Mouse (Mus musculus) urinary bladder, postnatal 4 days (tissue): ENCODE measurements around the gene Lcp1.

Source experiments
- DNase-seq, 2 experiments: peaks; one replicate each; pipeline ENCODE4 v3.0.0; 2021 to 2022; ENCODE audit warnings: low spot score in 2 of 2

Lcp1 gene

DNA sequence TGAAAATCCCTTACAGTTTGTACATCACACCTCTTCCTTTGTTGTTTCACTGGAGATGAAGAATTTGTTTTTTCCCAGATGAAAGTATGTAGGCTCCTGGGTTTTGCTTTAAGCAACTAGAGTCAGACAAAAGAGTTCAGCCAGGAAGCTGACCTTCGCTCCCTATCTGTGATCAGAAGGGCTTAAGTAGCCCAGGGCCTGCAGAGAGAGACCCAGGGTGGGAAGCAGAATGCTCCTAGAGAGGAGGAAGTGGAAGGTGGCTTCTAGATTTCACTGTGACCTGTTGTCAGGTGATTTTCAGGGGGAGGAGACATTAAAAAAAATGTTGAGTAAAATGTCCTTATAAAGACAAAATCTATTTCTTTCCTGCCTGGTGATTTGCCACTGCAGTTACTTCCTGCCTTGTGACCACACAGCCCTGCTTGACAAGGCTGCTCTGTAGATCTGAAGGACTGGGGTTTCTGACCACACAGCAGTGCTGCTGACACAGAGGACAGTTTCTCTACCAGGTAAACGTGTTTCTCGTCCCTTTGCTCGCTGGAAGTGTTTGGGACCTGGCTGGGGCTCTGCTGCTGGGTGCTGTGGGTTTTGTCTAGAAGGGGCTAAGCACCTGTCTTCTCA, 45.6 kb downstream of the Lcp1 start:
- DNase-seq: no peak

DNA sequence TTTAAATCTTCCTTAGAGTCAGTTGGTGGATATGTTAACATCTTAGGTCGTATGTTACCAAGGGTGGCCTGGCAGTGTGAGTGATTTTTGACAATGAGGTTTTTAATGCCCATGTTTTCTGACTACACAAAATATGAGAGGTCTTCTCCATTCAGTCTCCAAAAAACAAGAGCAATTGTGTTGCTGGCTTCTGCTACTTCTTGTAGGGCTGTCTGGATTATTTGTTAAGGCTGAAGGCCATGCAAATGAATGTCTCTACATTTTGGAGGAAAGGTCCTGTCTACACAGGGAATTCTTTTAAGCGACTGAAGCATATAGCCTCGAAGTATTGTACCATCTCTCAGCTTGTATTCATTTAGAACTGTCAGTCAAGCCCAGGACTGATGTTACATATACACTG, 46.5 kb downstream of the Lcp1 start:
- DNase-seq: no peak

DNA sequence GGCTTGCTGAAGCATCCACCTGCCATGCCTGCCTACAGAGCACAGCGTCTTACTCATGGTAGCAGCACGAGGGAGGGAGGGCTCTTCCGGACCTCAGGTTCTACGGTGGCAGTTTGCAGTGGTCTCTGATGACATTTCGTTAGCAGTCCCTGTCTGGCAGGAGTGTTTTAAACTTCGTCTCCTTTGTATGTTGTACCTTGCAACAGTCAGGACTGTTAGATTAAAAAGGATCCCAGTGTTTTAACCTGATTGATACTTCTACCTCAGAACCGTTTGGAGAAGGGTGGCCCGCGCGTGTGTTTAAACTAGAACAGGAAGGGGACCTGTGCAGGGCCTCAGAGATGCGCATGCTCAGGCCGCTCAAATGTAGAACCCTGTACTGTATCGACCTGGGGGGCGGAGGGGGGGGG, 47.5 kb downstream of the Lcp1 start:
- DNase-seq: no peak

DNA sequence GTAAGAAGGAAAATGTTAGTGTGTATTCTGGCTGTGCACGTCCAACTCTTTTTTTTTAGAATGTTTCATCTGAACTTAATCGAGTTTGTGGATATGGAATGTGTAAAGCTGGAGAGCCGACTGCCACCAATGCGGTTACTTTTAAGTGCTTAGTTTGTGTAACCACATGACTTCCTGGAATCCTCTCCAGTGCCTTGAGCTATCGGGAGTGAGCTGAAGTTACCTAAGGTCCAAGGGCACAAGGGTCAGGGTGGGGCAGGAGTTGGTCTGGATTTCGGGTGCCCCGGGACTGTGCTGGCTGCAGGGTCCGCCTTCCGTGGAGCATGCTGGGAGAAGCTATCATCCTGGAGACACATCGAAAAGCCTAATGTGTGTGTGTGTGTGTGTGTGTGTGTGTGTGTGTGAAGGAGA, 47.9 kb downstream of the Lcp1 start:
- no peak for DNase-seq

DNA sequence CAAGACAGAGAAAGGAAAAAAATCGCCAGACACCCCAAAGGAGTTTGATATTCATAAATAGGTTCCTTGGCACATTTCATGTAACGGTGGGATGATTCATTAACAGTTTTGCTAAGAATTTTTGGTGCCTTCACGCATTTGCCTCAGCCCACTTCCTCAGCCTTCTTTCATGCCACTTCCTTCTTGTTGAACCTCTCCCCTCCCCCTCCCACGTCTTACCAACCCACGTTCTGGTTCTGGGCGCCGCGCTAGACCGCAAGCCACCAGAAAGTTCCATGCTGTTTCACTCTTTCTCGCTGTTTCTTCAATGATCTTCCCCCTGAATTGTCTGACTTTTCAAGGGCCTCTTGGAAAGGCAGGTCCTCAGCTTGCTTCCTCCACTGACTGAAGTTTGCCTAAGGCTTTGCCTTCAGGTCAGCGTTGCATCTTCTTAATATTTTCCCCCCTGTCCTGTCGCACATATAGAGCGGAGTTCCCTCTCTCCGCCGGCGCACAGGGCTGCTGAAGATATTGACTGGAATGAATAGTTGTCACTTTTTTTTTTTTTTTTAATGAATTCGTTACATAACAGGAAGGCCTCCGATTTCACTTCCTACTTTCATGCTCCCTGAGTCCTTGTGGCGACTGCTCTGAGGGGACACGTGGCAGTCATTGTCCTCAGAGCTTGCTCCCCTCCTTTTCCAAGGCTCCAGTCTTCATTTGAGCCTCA, 48.5 kb downstream of the Lcp1 start:
- DNase-seq: no peak

DNA sequence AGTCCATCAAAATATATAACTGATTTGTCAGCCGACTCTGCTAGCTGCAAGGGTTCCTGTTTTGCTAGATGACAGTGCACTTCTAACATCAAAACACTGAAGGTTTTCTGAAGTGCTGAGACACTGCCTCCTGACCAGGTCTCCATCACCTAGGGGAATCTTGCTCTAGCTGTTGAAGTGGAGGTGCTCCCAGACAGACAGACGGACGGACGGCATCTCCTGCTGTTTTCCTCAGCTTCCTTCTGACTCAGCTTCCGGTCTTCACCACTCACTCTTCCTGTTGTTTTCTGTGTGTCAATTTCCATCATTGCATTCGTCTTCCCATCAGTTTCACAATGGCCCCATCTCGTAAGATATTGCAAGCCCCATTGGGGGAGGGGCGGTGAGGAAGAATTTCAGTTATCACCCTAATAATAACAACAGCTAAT, 49.7 kb downstream of the Lcp1 start:
- DNase-seq: no peak

DNA sequence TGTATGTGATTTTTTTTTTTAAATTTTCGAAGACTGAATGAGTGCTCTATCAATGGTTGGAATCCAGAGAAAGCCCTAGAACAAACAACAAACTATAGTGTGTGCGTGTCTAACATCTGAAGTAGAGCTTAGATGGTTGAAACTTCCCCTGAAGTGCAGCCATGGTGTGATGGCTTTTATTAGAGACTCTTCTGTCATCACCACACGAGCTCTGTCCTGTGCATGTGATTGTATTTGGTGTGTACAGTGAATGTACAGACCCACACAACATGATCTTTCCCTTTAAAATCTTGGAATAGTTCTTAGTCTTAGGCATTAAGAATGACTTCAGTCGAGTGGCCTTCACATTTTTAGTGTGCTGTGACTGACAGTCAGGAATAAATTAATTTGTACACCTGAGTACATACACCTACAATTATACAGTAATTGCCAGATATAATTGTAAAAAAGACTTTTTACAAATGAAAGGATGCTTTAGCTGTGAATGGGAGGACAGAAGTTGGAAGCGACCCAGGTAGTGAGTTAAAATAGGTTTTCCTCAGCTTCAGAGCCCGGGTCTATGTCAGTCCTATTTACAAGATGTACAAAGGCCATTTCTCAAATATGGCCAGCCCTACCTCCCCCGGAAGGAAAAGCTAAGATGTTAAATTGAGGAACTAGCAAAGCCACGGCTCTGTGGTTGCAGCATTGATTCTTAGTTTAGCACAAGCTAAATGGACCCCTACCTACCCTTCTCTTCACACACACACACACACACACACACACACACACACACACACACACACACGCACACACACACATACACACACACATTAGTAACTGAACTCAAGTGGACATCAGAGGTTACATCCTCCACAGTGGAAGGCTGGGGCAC, 50.4 kb downstream of the Lcp1 start:
- DNase-seq: no peak

DNA sequence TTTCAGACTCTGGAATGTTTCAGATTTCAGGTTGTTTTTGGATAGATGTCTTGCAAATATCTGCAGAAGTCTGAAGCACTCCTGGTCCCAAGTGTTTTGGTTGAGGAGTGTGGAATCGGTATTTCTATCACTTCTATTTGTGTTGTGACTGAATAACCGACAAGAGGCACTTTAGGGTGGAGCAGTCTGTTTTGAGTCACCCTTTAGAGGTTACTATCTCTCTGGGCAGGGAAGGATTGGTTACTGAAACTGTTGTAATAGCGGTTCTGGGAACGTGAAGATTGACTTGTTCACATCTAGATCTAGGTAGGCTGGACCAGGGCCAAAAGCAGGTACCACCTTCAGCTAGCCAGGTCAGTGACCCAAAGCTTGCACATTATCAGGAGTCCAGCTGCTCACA, 51.5 kb downstream of the Lcp1 start:
- DNase-seq: no peak

DNA sequence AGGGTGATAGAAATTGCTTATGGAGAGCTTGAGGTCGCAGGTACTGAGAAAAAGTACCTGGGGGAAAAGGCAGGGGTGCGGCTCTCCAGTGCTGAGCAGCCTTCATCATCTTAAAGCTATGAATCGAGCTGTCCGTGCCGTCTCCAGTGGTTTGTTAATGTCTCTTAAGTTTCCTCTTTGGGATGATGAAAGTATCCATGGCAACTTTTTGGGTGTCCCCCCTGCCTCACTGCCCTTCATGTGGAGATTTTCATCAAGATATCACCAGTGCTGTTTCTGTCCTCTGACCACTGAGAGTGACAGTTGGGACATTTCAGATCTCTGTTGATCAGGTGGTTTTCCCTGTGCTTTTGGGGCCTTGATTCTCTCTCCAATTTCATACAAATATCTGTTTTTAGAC, 51.9 kb downstream of the Lcp1 start:
- no peak for DNase-seq

DNA sequence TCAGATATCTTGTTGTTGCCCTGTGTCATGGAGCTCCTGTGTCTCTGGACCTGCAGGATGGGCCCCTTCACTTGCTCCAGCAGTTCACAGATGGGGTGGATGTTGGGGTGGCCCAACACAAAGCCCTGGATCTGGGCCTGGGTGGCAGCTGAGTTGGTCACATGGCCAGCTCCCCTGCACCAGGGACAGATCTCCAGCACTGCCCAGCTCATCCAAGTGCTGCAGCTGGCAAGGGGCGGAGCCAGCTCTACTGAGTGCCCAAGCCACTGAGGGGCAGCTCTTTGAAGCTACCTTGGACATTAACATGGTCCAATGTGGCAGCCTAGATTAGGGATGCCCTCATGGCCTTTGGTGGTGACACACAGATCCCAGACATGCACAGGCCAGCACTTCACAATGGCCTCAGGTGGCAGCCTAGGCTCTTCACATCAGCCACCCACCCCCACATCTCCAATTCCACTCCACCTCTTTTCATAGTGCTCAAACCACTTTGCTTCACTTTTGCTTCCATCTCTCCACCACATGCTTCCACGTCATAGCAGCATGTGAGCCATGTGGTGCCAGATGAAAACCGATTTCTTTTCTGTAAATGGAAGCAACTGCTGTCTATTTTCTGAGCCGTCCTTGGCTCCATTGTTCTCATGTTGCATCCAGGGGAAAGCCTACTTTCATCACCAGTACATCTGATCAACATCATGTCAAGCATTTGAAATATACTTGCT, 53.3 kb downstream of the Lcp1 start:
- DNase-seq: no peak

DNA sequence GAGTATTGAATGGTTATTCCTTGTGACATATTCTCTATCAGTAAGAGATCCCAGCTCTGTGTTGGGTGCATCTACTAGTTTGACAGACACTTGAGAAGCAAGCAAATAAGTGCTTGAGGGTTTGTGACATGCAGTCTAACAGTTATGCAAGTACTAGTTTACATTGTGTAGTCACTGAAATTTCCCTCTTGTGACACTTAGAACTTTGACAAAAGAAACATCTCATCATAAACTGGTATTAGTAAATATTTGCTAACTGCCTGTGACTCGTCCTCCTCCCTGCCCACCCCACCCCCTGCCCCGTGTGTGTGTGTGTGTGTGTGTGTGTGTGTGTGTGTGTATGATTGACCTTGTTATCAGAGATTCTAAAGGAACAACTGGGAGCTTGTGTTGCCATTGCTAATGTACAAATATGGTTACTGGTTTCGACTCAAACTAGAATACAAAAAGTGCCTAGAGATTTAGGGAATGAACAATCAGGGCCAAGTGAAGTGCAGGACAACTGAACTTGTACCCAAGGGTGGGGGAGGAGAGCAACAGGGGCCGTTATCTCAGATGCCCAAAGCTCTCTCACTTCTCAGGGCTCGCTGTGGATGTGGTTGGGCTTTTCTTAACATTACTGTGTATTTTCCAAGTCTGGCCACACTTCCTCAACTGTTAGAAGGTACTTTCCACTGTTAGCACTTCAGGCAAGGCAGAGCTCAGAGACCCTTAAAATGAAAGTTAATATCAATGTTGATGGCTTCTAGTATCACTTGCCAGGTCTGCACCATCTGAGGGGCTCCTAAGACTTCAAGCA, 55.1 kb downstream of the Lcp1 start:
- no peak for DNase-seq

DNA sequence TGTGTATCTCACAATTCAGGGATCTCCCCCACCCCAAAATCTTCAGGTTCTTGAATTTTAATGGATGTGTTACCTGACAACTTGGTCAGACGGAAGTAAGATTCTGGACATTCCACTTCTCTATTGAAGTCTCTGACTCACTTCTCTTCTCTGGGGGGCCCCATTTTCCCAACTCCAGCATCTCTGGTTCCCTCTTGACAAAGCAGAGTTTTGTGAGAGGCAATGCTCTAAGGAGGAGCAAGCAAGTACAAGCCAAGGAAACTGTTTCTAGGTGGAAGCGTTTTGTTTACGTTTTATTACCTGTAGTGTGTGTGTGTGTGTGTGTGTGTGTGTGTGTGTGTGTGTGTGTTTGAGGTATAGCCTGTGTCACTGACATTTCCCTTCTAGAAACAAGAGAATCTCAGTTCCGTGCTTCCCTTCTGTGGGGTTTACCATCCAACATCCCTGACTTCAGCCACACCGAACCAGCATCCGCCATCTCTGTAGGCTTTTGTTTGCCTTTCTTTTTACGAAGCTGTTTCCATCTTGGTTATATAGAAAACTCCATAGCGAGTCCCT, 56.0 kb downstream of the Lcp1 start:
- no peak for DNase-seq

DNA sequence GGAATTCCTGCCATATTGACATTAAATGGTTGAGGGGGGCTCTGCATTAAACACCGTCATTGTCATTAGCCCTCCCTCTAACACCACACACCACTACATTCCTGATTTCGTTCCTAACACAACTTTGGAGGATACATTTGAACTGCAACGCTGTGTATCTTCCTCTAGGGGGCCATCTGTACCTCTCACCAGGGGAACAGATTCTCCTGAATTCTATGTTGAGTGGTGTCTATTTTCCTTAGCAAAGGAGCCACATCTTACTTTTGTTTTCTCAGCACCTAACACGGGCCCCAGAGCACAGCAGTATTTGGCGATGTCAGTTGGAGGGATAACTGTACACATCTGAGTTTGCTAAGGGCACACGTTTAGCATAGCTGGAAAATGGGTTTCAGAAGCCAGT, 57.6 kb downstream of the Lcp1 start:
- no peak for DNase-seq

DNA sequence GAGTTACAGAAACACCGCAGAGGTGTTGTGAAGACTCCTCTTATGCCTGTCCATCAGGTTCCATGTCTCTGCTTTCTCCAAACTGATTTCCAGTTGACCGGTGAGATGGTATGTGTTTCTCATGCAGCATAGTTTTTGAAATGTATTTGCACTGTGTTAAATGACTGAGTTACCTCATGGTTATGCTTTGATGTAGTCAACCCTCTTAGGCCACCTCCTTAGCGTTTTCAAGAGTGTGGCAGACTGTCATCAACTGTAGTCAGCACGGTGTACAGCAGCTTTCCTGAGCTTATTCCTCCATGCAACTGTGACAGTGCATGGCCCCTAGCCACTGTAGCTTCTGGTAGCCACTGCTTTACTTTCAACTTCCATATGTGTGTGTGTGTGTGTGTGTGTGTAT, 58.1 kb downstream of the Lcp1 start:
- DNase-seq: no peak

DNA sequence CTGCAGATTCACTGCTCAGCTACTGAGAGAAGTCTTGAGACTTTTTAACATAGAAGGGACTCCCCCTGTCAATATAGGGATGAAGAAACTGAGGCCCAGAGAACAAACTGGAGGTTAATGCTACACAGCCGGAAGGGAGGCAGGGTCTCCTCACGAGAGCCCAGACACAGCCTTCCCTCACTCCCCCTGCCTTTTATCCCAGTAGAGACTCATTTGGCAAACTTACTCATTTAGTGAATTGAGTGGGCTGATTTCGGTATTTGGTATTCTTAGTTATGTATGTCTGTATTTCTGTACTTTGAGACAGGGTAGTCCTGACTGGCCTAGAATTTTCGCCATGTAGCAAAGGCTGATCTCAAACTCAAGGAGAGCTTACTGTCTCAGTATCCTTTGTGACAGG, 59.8 kb downstream of the Lcp1 start:
- DNase-seq: no peak

DNA sequence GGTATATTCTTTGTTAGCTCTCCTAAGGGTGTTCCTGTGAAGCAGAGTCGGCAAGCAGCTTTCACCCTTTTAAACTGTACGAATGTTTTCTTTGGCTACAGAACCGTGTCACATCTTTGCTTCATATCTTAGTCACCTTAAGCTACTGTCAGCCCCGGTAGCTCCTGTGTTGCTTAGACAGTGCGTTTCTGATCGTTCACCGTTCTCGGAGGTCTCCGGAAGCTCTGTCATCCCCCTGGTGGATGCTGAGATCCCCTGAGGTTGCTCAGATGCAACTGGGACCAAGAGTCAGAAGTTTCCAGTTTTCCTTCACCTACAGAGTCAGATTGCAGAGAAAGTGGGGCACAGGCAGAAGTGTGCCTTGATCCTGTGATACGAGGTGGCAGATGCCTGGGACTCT, 61.5 kb downstream of the Lcp1 start:
- no peak for DNase-seq

DNA sequence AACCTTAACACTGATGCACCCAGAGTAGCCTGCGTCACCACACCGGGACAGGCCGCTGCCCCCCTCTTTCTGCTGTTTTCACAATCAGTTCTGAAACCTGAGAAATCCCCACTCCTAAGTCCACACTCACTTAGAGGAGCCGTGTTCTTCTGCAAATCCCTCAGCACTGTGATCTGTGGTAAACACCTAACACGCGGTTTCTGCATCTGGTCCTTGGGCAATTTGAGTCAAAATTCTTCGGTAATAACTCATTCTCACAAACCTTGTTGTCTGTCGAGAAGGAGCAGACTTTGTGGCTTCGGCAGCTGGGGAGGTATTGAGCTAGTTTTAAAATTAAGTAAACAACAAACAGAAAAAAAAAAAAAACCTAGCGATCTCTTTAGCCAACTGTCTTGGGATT, 62.0 kb downstream of the Lcp1 start:
- DNase-seq: no peak

DNA sequence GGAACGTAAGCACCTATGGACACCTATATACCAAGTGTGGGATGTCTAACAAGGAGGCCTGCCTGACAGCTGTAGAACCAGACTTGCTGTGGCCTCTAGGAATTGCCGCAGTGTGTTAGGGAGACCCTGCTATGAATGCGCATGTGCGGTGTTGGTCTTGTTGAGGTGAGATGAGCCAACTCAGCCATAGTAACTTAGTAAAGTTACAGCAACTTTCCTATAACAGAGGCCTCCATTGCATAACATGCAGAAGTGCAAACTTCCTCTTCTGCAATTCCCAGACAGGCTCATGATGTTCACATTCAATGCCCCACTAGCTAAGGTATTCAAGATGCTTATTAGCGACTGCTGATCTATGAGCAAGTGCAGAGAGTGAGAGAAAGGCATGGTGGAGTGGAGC, 64.6 kb downstream of the Lcp1 start:
- no peak for DNase-seq

DNA sequence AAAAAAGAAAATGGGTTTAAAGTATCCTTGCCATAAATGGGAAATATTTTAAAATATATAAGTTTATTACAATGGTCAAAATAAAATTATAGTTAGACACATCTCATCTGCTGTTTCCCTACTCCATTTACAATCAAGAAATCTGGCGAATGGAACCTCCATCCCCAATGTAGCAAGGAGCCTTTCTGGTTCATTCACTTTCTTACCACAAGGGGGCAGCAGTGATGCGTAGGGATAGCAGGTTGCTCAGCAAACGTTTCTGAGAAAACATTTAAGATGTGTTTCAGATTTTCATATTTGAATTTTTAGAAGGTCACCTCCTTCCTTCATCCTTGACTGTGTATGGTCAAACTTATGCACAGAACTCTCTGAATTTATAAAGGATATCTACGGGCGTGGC, 66.1 kb downstream of the Lcp1 start:
- DNase-seq: no peak

DNA sequence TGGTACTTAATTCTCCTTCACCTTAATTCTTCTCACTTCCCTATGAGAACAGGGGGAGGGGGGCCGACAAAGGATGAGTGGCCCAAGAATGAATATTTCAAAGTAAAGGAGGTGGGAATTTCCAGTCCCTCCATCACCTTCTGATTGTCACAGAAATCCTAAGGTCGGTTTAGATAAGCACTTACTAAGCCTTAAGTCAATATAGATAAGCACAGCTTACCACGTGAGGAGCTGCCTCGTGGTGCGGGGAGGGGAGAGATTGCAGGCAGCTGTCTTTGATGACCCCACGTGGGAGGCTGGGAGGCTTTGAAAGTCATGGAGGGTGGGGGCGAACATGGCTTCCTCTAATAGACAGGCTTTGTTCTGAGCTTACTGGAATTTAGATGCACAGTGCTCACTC, 66.8 kb downstream of the Lcp1 start:
- DNase-seq: no peak
